Mouse (Mus musculus): ENCODE results near the gene Specc1. TPM values are rescaled to one million over a fixed set of nuclear protein-coding genes. Genes with fewer than 3 reads are reported as not detected.

The Specc1 gene
- total RNA-seq (2012; rRNA removed) = 15.3 and 19.9 TPM in 2 replicates

- Histone ChIP-seq H3K4me1 (ENCODE audit: control insufficient read depth in 2 of 2, insufficient read depth in 2 of 2, low read length in 2 of 2, poor library complexity in 1 of 2) (0 out of 4 replicates have a peak, but pooled peaks cover 0 to 3% of the 10 kb centered on the region in 2 experiments), H3K36me3 (ENCODE audit: control insufficient read depth, insufficient read depth, low read length, poor library complexity, severe bottlenecking) (no peaks in the 10 kb centered on the region), H3K9ac (ENCODE audit: insufficient read depth, low read depth, low read length, poor library complexity, severe bottlenecking) (peak within 1 kb of the TSS; percentile 61), H3K27ac (ENCODE audit: insufficient read depth, low read depth, low read length, poor library complexity, severe bottlenecking) (no peak within 1 kb of the TSS), H3K9me3 (ENCODE audit: control insufficient read depth, insufficient read depth, low read depth, low read length) (no peaks in the 10 kb centered on the region), H3K4me3 (ENCODE audit: insufficient read depth in 1 of 2, low read depth in 1 of 2, low read length in 2 of 2, poor library complexity in 1 of 2, severe bottlenecking in 1 of 2) (peak within 1 kb of the TSS; percentile 73 to 93)
- TF ChIP-seq MAFK (IDR thresholded peaks at IDR 0.05; ENCODE audit: insufficient read depth, low read depth, low read length) (no peak), ZC3H11A (IDR thresholded peaks at IDR 0.05; ENCODE audit: borderline replicate concordance, low read depth, low read length) (no peak), HCFC1 (IDR thresholded peaks at IDR 0.05; ENCODE audit: borderline replicate concordance, insufficient read depth, low read length) (peak; percentile 100), CHD2 (IDR thresholded peaks at IDR 0.05; ENCODE audit: low read depth, low read length) (no peak), ZNF384 (IDR thresholded peaks at IDR 0.05; ENCODE audit: low read depth, low read length) (no peak)
- peak; percentile 83 for DNase-seq (ENCODE audit: low read depth, low spot score)
- in situ Hi-C loops (cut with MboI; ENCODE audit: low sequenced_read_pairs in 2 of 2, unreplicated experiment in 2 of 2) = loop anchor here in 1 of 2 experiments (10.0 kb wide), 1 partner anchor 318 kb away; no protein-coding TSS in a partner anchor
Measured at GRCm38 (mm10) chr11:61956572-61957295, at the start of gene Specc1. Gene Specc1 (plus strand): TSS chr11:61956763.

- in situ Hi-C loops (cut with MboI; ENCODE audit: low sequenced_read_pairs in 2 of 2, unreplicated experiment in 2 of 2) = no loop called here
- DNase-seq (ENCODE audit: low read depth, low spot score) = no peak
- H3K4me1 ChIP-seq (ENCODE audit: control insufficient read depth in 2 of 2, insufficient read depth in 2 of 2, low read length in 2 of 2, poor library complexity in 1 of 2) = no peaks in the 10 kb centered on the region
- H3K4me3 ChIP-seq (ENCODE audit: insufficient read depth in 1 of 2, low read depth in 1 of 2, low read length in 2 of 2, poor library complexity in 1 of 2, severe bottlenecking in 1 of 2) = no peak overlapping the region
- no peak overlapping the region for H3K9ac ChIP-seq (ENCODE audit: insufficient read depth, low read depth, low read length, poor library complexity, severe bottlenecking)
- no peak overlapping the region for H3K27ac ChIP-seq (ENCODE audit: insufficient read depth, low read depth, low read length, poor library complexity, severe bottlenecking)
- no peaks in the 10 kb centered on the region for H3K9me3 ChIP-seq (ENCODE audit: control insufficient read depth, insufficient read depth, low read depth, low read length)
- peaks cover 4% of the 10 kb centered on the region; the same call in 1 of the 2 replicates for H3K36me3 ChIP-seq (ENCODE audit: control insufficient read depth, insufficient read depth, low read length, poor library complexity, severe bottlenecking)
- TF ChIP-seq ZNF384 (IDR thresholded peaks at IDR 0.05; ENCODE audit: low read depth, low read length) (no peak), HCFC1 (IDR thresholded peaks at IDR 0.05; ENCODE audit: borderline replicate concordance, insufficient read depth, low read length) (no peak), CHD2 (IDR thresholded peaks at IDR 0.05; ENCODE audit: low read depth, low read length) (no peak), MAFK (IDR thresholded peaks at IDR 0.05; ENCODE audit: insufficient read depth, low read depth, low read length) (no peak), ZC3H11A (IDR thresholded peaks at IDR 0.05; ENCODE audit: borderline replicate concordance, low read depth, low read length) (no peak)
Measured at GRCm38 (mm10) chr11:61908315-61908714, 48.2 kb upstream of the Specc1 start.

- no peak for DNase-seq (ENCODE audit: low read depth, low spot score)
- Histone ChIP-seq H3K27ac (ENCODE audit: insufficient read depth, low read depth, low read length, poor library complexity, severe bottlenecking) (no peak overlapping the region), H3K4me3 (ENCODE audit: insufficient read depth in 1 of 2, low read depth in 1 of 2, low read length in 2 of 2, poor library complexity in 1 of 2, severe bottlenecking in 1 of 2) (no peak overlapping the region), H3K9ac (ENCODE audit: insufficient read depth, low read depth, low read length, poor library complexity, severe bottlenecking) (no peak overlapping the region), H3K4me1 (ENCODE audit: control insufficient read depth in 2 of 2, insufficient read depth in 2 of 2, low read length in 2 of 2, poor library complexity in 1 of 2) (no peaks in the 10 kb centered on the region), H3K36me3 (ENCODE audit: control insufficient read depth, insufficient read depth, low read length, poor library complexity, severe bottlenecking) (peaks cover 7% of the 10 kb centered on the region), H3K9me3 (ENCODE audit: control insufficient read depth, insufficient read depth, low read depth, low read length) (no peaks in the 10 kb centered on the region)
- in situ Hi-C loops (cut with MboI; ENCODE audit: low sequenced_read_pairs in 2 of 2, unreplicated experiment in 2 of 2) = no loop called here
- no peak for TF ChIP-seq MAFK (IDR thresholded peaks at IDR 0.05; ENCODE audit: insufficient read depth, low read depth, low read length)
- TF ChIP-seq CHD2 (IDR thresholded peaks at IDR 0.05; ENCODE audit: low read depth, low read length) = no peak
- no peak for TF ChIP-seq ZNF384 (IDR thresholded peaks at IDR 0.05; ENCODE audit: low read depth, low read length)
- no peak for TF ChIP-seq ZC3H11A (IDR thresholded peaks at IDR 0.05; ENCODE audit: borderline replicate concordance, low read depth, low read length)
- no peak for TF ChIP-seq HCFC1 (IDR thresholded peaks at IDR 0.05; ENCODE audit: borderline replicate concordance, insufficient read depth, low read length)
Measured at GRCm38 (mm10) chr11:61919702-61920101, 36.9 kb upstream of the Specc1 start.

GRCm38 (mm10) chr11:61923309-61923708 lies 33.3 kb upstream of the Specc1 start:
- in situ Hi-C loops (cut with MboI; ENCODE audit: low sequenced_read_pairs in 2 of 2, unreplicated experiment in 2 of 2) = no loop called here
- Histone ChIP-seq H3K4me3 (ENCODE audit: insufficient read depth in 1 of 2, low read depth in 1 of 2, low read length in 2 of 2, poor library complexity in 1 of 2, severe bottlenecking in 1 of 2) (no peak overlapping the region), H3K9ac (ENCODE audit: insufficient read depth, low read depth, low read length, poor library complexity, severe bottlenecking) (no peak overlapping the region), H3K27ac (ENCODE audit: insufficient read depth, low read depth, low read length, poor library complexity, severe bottlenecking) (no peak overlapping the region), H3K36me3 (ENCODE audit: control insufficient read depth, insufficient read depth, low read length, poor library complexity, severe bottlenecking) (no peaks in the 10 kb centered on the region), H3K4me1 (ENCODE audit: control insufficient read depth in 2 of 2, insufficient read depth in 2 of 2, low read length in 2 of 2, poor library complexity in 1 of 2) (no peaks in the 10 kb centered on the region), H3K9me3 (ENCODE audit: control insufficient read depth, insufficient read depth, low read depth, low read length) (no peaks in the 10 kb centered on the region)
- DNase-seq (ENCODE audit: low read depth, low spot score) = no peak
- TF ChIP-seq ZC3H11A (IDR thresholded peaks at IDR 0.05; ENCODE audit: borderline replicate concordance, low read depth, low read length) (no peak), CHD2 (IDR thresholded peaks at IDR 0.05; ENCODE audit: low read depth, low read length) (no peak), MAFK (IDR thresholded peaks at IDR 0.05; ENCODE audit: insufficient read depth, low read depth, low read length) (no peak), HCFC1 (IDR thresholded peaks at IDR 0.05; ENCODE audit: borderline replicate concordance, insufficient read depth, low read length) (no peak), ZNF384 (IDR thresholded peaks at IDR 0.05; ENCODE audit: low read depth, low read length) (no peak)
